Mouse (Mus musculus): ENCODE measurements at regions not wholly inside any gene's neighbourhood (a gene's known extent, or its start where the extent isn't known, plus 50 kb on each side); places are given as distances from the start of the nearest gene placed in this dataset.

- Histone ChIP-seq H3K27me3 (ENCODE audit: control insufficient read depth, insufficient read depth, low read length) (no peaks in the 10 kb centered on the region; the same call in 1 of the 2 replicates), H3K4me1 (replicated peaks; ENCODE audit: control insufficient read depth, insufficient read depth, low read length) (no peaks in the 10 kb centered on the region), H3K27ac (ENCODE audit: control insufficient read depth, insufficient read depth, low read length) (no peak overlapping the region), H3K36me3 (ENCODE audit: control insufficient read depth, insufficient read depth, low read length) (no peaks in the 10 kb centered on the region), H3K4me3 (ENCODE audit: control insufficient read depth, insufficient read depth, low read length) (no peak overlapping the region)
- WGBS, result 82% methylated on average over 13 of the region's 13 CpGs
- DNase-seq, result no peak
- TF ChIP-seq POLR2A (IDR thresholded peaks at IDR 0.05; ENCODE audit: control insufficient read depth, extremely low read depth, insufficient read depth, low read length, poor library complexity), result no peak
- TF ChIP-seq CTCF (IDR thresholded peaks at IDR 0.05; ENCODE audit: borderline replicate concordance, control insufficient read depth, extremely low read depth, insufficient read depth, low read length, poor library complexity), result no peak
These were observed 122.4 kb upstream of the Arid2 start for GRCm38 (mm10) chr15:96164771-96165431.

- WGBS, result 83% methylated on average over 9 of the region's 9 CpGs
- no peak overlapping the region for H3K4me3 ChIP-seq (ENCODE audit: control insufficient read depth, insufficient read depth, low read length)
These were observed 120.1 kb upstream of the Arid2 start for GRCm38 (mm10) chr15:96167256-96167655.

DNA sequence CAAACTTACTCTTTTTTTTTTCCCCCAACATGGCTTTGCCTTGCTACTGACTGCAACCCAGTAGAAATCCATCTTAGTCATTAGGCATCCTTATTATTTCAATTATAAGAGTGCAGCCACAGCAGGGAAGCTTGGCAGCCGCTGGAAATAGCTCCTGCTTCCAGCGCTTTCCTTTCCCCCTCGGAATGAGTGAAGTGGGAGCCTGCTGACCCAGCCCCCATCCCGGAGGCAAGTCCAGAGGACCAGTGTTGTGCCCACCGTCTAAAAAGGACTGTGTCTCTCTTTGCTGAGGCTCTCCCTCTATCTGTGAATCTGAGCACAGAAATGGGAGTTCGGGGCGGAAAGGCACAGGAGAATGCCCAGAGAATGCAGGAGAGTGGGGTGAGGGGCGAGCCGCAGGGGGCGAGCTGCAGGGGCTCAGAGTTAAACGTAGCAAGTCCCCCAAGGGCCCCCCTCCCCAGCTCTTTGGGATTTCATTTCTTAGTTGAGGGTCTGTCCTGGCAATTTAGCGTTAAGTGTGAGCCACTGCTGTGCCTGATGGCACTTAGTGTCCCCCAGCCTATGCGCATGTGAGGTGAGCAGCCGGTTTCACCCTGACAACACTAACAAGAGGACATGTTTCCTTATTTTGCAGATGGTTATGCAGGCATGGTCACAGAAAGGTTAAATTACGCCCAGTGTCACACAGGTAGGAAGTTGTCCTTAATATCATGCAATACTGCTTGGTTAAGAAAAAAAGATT lies 117.4 kb upstream of the Arid2 start:
- H3K4me3 ChIP-seq (ENCODE audit: control insufficient read depth, insufficient read depth, low read length), result no peak overlapping the region
- H3K27me3 ChIP-seq (ENCODE audit: control insufficient read depth, insufficient read depth, low read length), result peaks cover 4% of the 10 kb centered on the region
- WGBS, result 49% methylated on average over 15 of the region's 15 CpGs
- TF ChIP-seq CTCF (IDR thresholded peaks at IDR 0.05; ENCODE audit: borderline replicate concordance, control insufficient read depth, extremely low read depth, insufficient read depth, low read length, poor library complexity) (no peak), POLR2A (IDR thresholded peaks at IDR 0.05; ENCODE audit: control insufficient read depth, extremely low read depth, insufficient read depth, low read length, poor library complexity) (no peak)
- H3K4me1 ChIP-seq (replicated peaks; ENCODE audit: control insufficient read depth, insufficient read depth, low read length), result no peaks in the 10 kb centered on the region
- no peak overlapping the region for H3K27ac ChIP-seq (ENCODE audit: control insufficient read depth, insufficient read depth, low read length)
- no peak for DNase-seq
- no peaks in the 10 kb centered on the region for H3K36me3 ChIP-seq (ENCODE audit: control insufficient read depth, insufficient read depth, low read length)

More at GRCm38 (mm10) chr15:96167256-96167655, 120.1 kb upstream of the Arid2 start:
- TF ChIP-seq POLR2A (IDR thresholded peaks at IDR 0.05; ENCODE audit: control insufficient read depth, extremely low read depth, insufficient read depth, low read length, poor library complexity), result no peak
- TF ChIP-seq CTCF (IDR thresholded peaks at IDR 0.05; ENCODE audit: borderline replicate concordance, control insufficient read depth, extremely low read depth, insufficient read depth, low read length, poor library complexity), result no peak
- Histone ChIP-seq H3K36me3 (ENCODE audit: control insufficient read depth, insufficient read depth, low read length) (no peaks in the 10 kb centered on the region), H3K27ac (ENCODE audit: control insufficient read depth, insufficient read depth, low read length) (no peak overlapping the region), H3K27me3 (ENCODE audit: control insufficient read depth, insufficient read depth, low read length) (peaks cover 4% of the 10 kb centered on the region), H3K4me1 (replicated peaks; ENCODE audit: control insufficient read depth, insufficient read depth, low read length) (no peaks in the 10 kb centered on the region)
- DNase-seq, result no peak

DNA sequence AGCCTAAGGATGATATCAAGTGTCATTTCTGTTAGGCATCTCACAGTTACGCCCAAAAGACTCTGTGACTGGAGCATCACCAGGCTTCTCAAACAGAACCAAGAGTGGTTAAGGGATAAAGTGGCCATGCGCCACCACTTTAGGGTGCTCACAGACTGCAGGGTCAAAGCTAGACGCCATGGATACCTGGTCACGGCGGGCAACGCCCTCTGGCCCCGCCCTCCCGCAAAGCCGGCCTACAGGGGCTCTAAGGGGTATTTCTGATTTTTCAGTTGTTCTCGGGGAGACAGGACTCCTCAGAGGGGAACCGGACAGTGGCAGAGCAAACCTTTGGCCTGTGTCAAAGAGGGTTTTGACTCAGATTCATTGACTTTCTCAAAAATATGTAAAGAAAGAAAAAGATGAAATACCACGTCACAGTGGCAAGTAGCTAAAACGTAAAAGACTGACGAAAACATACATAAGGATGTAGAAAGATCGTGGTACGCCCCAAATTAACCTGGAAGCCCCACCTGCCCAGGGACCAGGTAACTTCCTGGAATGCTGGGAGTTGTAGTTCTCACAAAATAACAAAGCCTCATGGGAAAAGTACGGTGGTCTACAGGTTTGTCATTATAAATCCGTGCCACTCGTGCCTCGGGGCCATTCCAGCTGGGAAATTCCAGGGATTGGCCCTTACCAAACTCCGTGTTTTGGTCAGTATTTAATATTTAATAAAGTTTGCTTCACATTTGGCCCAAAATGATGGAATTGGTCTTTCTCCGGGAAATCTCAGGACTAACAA lies 116.1 kb upstream of the Arid2 start:
- WGBS, result 24% methylated on average over 22 of the region's 22 CpGs
- Histone ChIP-seq H3K4me3 (ENCODE audit: control insufficient read depth, insufficient read depth, low read length) (no peak overlapping the region), H3K4me1 (replicated peaks; ENCODE audit: control insufficient read depth, insufficient read depth, low read length) (no peaks in the 10 kb centered on the region), H3K27ac (ENCODE audit: control insufficient read depth, insufficient read depth, low read length) (no peak overlapping the region), H3K27me3 (ENCODE audit: control insufficient read depth, insufficient read depth, low read length) (peaks cover 4% of the 10 kb centered on the region), H3K36me3 (ENCODE audit: control insufficient read depth, insufficient read depth, low read length) (no peaks in the 10 kb centered on the region)
- TF ChIP-seq POLR2A (IDR thresholded peaks at IDR 0.05; ENCODE audit: control insufficient read depth, extremely low read depth, insufficient read depth, low read length, poor library complexity), result no peak
- TF ChIP-seq CTCF (IDR thresholded peaks at IDR 0.05; ENCODE audit: borderline replicate concordance, control insufficient read depth, extremely low read depth, insufficient read depth, low read length, poor library complexity), result no peak
- DNase-seq, result no peak

DNA sequence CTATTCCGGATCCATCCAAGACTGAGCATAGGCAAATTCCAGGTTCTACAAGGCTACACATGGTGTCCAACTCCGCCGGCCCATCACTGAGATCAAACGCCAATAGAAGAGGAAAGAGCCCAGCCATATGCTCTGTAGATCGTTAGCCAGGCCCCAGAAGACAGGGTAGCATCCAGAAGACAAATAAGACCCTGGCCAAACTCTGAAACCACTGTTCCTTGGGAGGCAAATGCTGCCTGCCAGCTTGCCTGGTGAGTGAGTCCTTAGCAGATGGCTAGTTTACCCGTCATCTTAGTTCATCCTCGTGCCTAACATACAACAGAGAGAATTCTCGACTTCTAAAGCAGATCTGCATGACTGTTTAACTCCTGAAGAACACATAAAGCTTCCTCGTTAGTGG lies 109.4 kb upstream of the Arid2 start:
- no peak overlapping the region for H3K4me3 ChIP-seq (ENCODE audit: control insufficient read depth, insufficient read depth, low read length)
- TF ChIP-seq CTCF (IDR thresholded peaks at IDR 0.05; ENCODE audit: borderline replicate concordance, control insufficient read depth, extremely low read depth, insufficient read depth, low read length, poor library complexity) (no peak), POLR2A (IDR thresholded peaks at IDR 0.05; ENCODE audit: control insufficient read depth, extremely low read depth, insufficient read depth, low read length, poor library complexity) (no peak)
- H3K36me3 ChIP-seq (ENCODE audit: control insufficient read depth, insufficient read depth, low read length), result no peaks in the 10 kb centered on the region
- 0 out of 2 replicates have a peak, but pooled peaks cover 2% of the 10 kb centered on the region for H3K4me1 ChIP-seq (replicated peaks; ENCODE audit: control insufficient read depth, insufficient read depth, low read length)
- WGBS, result 93% methylated on average over 9 of the region's 9 CpGs
- no peak overlapping the region for H3K27ac ChIP-seq (ENCODE audit: control insufficient read depth, insufficient read depth, low read length)
- no peaks in the 10 kb centered on the region for H3K27me3 ChIP-seq (ENCODE audit: control insufficient read depth, insufficient read depth, low read length)
- no peak for DNase-seq

DNA sequence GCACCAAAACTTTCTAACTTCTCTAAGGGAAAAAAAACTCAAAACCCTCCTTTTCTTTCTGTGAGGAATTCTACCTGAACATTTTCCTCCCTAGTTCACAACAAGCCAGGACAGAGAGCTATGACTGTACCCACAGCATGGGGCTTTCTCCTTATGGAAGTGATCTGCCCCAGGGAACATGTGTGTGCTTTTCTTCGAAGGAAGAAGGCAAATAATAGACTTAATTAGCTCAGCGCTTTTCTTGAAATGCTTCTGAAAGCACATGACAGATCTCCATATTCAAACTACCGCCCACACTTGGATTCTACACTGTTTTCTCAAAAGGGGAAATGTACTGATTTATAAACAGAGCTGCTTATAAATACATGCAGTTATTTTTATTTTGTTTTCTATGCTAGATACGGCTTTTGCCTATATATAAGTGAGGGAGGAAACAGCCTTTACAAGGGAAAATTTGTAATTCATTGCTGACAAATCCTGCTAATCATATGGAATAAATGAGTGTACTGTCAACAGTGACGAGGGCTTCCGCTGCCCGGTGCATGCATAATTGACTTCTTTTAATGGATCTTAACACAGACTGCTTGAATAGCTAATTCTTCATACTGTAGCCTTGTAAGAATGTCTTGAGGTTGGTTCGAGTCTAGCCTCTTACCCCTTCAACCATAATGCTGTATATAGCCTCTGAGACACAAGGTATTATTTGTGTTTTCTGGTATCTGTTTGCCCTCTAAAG lies 108.8 kb upstream of the Arid2 start:
- 94% methylated on average over 8 of the region's 8 CpGs for WGBS
- H3K27ac ChIP-seq (ENCODE audit: control insufficient read depth, insufficient read depth, low read length), result no peak overlapping the region
- no peak overlapping the region for H3K4me3 ChIP-seq (ENCODE audit: control insufficient read depth, insufficient read depth, low read length)
- 0 out of 2 replicates have a peak, but pooled peaks cover 2% of the 10 kb centered on the region for H3K4me1 ChIP-seq (replicated peaks; ENCODE audit: control insufficient read depth, insufficient read depth, low read length)
- no peaks in the 10 kb centered on the region for H3K27me3 ChIP-seq (ENCODE audit: control insufficient read depth, insufficient read depth, low read length)
- no peaks in the 10 kb centered on the region for H3K36me3 ChIP-seq (ENCODE audit: control insufficient read depth, insufficient read depth, low read length)
- no peak for DNase-seq
- TF ChIP-seq CTCF (IDR thresholded peaks at IDR 0.05; ENCODE audit: borderline replicate concordance, control insufficient read depth, extremely low read depth, insufficient read depth, low read length, poor library complexity) (no peak), POLR2A (IDR thresholded peaks at IDR 0.05; ENCODE audit: control insufficient read depth, extremely low read depth, insufficient read depth, low read length, poor library complexity) (no peak)
